Mouse (Mus musculus) frontal cortex, adult (tissue): ENCODE measurements at regions not wholly inside any gene's neighbourhood (a gene's known extent, or its start where the extent isn't known, plus 50 kb on each side); places are given as distances from the start of the nearest gene placed in this dataset.
A peak's percentile ranks its signal among the peaks of the same experiment; 100 is the strongest.

Source experiments
- ATAC-seq: cut with Nextera tagmentation; 2 replicates; pipeline ENCODE4 v1.9.2; 2017; ENCODE audit warnings: mild to moderate bottlenecking, moderate library complexity, mixed read lengths; ENCODE audit not compliant: low TSS enrichment

DNA sequence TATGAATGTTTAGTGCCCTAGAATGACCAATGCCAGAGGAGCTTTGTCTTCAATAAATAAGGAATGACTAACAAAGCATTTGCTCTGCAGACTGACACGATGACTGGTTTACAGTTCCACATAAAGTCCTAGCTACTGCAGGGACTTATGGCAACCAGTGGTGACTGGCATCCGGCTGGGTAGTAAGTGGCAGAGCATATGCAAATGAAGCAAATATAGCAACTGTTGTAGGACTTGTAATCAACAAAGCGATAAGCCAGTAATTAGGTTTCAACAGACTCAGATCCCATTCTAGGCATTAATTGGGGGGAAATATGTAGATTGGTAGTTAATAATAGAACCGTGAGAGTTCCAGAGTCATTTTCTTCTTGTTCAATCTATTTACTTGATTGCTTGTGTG is 379.2 kb upstream of the Sptlc3 start:
- ATAC-seq, result no peak

DNA sequence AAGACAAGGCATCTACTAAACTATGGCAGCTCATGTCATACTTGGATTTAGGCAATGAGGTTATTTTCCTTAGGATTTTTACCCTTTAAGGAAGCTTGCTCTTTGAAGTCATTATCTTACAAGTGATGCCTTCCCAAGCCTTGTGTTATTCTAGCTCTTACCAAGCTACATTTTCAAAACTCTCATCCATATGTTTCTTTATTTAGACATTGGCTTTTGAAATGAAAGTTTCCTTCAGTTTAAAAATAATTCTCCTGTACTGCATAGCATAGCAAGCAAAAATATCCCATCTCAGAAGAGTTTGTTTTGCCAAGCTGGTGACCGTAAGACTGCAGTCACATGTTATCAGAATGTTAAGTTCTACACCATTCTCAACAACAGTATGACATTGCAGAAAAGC is 372.8 kb upstream of the Sptlc3 start:
- ATAC-seq, result peak; percentile 90

GRCm38 (mm10) chr2:139132121-139132520 is 361.6 kb upstream of the Sptlc3 start:
- peak; percentile 93 for ATAC-seq

DNA sequence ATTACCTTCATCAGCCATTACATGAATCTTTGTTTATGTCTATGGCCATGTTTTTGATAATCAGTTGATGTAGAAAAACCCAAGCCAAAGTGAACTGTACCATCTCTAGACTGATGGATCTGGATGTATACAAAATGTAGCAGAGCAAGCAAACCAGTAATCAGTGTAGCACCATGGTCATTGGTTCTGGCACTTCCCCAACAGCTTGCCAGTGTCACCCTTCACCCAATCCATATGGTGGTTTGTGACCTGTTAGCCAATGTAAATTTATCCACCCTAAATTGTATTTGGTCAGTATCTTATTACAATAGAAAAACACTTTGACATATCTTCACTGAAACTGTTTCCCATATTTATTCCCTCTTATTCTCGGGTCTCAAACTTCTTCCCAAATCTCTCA is 346.7 kb upstream of the Sptlc3 start:
- no peak for ATAC-seq

GRCm38 (mm10) chr2:139179641-139180040 is 314.1 kb upstream of the Sptlc3 start:
- no peak for ATAC-seq

GRCm38 (mm10) chr2:139198281-139198680 is 295.4 kb upstream of the Sptlc3 start:
- peak; percentile 95 for ATAC-seq

GRCm38 (mm10) chr2:139207649-139208048 is 286.1 kb upstream of the Sptlc3 start:
- ATAC-seq, result peak; percentile 52

DNA sequence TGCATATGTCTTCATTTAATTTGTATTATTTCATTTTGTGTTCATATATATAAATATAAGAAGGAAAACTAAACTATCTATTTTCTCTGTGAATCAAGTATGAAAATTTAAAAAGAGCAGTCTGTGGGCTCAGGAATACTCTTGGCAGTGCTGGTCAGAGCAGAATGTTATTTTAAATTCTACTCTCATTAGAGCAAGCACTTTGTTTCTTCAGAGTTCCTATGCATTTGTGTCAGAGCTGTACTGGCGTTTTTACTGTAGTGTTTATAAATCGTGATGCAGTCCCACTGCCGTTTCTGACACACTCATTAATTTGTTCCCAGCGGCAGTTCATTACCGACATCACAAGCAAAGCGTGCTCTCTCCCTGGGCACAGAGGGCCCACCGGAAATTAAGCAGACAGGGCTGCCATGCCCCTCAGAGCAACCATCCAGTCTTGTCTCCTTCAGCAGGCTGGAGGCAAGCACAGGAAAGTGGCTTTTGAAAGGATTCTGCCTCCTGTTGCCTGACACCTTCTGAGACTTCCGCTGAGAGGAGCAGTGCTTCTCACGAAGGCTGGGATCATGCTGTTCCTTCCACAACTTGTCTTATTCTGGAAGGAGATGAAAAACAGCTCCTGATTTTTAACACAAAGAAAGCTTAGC is 272.8 kb upstream of the Sptlc3 start:
- ATAC-seq, result peak; percentile 100

DNA sequence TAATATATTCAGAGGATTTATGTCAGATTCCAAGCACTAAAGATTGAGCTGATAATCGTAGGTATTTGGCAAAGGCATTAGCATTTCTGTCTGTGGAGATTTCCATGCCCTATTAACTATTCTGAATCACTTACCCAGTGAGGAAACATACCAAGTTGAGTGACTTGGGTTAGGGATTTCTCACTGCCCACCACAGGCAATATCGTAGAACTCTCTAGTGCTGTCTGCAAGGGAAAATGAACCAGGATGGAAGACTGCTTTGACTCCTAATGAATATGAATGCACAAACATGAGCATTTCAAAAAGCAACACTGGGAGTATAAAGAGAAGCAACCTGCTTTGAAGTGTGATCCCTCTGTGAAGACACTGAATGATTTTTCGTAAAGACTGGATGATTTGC is 263.3 kb upstream of the Sptlc3 start:
- ATAC-seq, result no peak

DNA sequence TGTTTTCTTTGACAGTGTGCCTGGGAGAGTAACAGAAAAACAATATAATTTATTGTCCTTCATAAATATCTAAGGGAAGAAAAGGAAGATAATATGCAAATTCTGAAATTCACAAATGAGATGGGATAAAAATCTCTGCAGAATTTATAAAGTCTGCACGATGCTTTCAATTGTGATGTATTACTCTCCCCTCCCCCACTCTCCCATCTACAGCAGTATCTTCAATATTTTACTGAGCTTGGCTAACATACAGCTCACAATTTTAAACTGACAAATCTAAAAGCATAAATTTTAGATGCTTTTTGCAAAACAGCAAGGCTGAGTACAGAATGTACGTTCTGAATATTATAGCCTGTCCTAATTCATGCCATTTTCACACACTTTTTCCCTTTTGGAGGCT is 243.6 kb upstream of the Sptlc3 start:
- no peak for ATAC-seq

DNA sequence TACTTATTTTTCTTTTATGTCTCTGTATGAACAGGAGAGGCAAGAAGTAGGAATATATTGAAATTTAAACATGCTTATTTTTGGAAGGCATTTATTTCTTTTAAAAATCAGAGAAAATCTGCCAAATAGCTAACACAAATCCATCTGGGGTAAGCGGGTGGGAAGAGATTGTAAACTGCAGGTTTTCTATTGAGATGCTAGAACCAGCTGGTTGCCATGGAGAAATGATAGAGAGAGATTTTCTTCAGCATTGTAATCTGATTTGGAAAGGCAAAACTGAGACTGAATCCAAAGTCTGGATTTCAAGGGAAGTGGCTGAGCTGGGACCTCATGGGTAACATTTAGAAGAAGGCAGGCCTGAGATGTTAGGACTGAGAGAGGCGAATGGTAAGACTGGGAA is 226.6 kb upstream of the Sptlc3 start:
- peak; percentile 55; the same call in 1 of the 2 replicates for ATAC-seq

DNA sequence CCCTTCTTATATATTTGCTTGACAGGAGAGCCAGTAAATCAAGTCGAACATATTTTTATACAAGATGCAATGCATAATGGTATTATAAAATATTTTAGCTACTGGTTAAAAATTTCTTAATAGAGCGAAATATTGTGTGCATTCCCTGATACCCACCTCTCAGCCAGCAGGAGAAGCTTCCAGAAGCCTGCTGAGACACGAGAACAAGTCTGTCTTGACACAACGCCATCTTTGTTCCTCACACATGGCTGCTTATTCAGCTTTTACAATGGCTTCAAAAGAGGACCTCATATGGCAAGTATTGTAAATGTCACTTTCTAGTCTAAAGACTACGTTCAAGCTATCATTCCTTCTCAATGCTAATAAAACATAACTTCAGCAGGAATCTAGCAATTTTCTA is 217.1 kb upstream of the Sptlc3 start:
- no peak for ATAC-seq

GRCm38 (mm10) chr2:139277571-139277970 is 216.1 kb upstream of the Sptlc3 start:
- peak; percentile 98 for ATAC-seq

- ATAC-seq, result no peak
Measured at GRCm38 (mm10) chr2:139281056-139281455, 212.7 kb upstream of the Sptlc3 start.

DNA sequence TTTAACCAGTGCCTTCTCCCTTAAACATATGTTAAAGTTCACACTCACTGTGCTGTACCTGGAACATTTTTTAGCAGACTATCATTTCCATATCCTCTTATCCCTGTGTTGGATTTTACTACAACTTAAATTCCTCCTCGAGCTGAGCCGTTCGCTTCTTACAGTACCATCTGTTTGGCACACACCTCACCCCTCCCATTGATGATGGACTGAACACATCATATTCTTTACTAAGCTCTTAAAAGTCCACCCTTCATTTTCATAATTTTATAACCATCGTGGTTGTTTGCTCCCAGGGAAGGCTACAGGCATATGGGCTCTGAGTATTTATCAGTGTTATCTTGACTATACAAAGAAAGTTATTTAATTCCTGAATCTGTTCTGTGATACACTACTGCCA is 209.4 kb upstream of the Sptlc3 start:
- peak; percentile 77 for ATAC-seq

- no peak for ATAC-seq
Measured at GRCm38 (mm10) chr2:139286446-139286845, 207.3 kb upstream of the Sptlc3 start.

- peak; percentile 97 for ATAC-seq
Measured at GRCm38 (mm10) chr2:139298541-139299152, 195.1 kb upstream of the Sptlc3 start.

DNA sequence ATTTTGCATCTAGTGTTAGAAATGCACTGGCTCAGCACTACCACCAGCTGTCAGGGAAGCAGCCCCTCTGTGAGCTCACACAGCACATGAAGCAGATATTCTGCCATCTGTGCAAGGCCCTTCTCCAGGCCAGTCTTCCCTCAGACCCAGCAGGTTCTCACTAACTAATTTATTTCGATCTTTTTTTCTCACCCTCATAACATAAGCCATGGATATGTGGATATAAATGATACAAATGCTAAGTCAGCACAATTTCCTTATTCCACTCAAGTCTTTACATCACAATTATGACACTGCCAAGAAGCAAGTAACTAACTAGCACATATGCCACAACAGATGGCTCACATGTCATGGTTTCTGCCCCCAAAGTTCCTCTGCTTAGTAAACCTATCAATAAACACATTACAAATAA is 182.3 kb upstream of the Sptlc3 start:
- peak; percentile 41 for ATAC-seq

DNA sequence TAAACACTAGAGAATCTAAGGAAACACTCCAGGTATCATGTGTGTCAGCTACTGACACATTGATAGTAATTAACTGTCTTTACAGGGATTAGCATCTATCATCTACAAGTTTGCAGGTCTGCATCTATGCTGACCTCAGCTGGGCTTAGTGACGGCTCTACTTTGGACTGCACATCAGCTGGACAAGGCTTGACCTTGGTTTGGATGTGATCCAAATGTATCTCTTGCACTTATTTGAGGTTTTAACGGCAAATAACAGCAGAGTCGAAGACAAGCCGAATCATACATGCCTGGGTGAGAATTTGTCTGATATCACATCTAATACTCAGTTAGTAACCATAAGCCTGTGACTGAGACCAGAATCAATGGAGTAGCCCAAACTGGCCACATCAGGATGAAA is 181.7 kb upstream of the Sptlc3 start:
- ATAC-seq, result no peak

DNA sequence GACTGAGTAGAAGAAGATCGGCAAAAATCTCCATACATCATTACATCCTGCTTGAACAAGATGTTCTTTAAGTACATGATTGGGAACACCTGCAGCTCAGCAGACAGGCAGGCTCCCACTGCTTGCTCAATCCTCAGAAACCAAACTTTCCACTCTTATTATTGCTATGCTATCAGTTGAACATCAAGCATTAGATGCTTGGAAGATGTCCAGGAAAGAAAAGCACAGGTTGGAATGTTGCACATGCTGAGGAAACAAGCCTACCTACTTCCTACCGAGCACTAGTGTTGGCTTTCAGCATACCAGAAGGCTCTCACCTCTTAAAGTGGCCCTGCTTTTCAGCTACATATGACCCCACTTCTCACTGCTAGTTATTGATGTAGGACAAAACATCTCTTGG is 171.2 kb upstream of the Sptlc3 start:
- no peak for ATAC-seq

- peak; percentile 74 for ATAC-seq
Measured at GRCm38 (mm10) chr2:139325501-139325900, 168.2 kb upstream of the Sptlc3 start.

DNA sequence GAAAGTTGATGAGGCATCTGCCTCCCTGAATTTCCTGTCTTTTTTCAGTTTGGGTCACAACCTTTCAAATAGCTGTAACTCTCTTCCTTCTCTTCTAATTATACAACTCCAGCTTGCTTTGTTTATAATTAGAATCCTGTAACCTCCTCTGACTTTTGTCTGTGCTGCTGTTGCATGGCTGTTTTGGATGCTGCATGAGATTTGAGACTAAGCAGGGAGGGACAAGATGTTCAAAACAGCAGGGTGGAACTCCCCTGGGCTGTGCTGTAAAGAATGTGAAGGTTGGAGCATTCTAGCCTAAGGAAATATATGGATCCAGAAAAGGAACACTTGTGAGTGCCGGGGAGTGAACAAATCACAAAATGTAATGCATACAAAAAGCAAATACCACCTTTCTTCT is 159.0 kb upstream of the Sptlc3 start:
- peak; percentile 77 for ATAC-seq

DNA sequence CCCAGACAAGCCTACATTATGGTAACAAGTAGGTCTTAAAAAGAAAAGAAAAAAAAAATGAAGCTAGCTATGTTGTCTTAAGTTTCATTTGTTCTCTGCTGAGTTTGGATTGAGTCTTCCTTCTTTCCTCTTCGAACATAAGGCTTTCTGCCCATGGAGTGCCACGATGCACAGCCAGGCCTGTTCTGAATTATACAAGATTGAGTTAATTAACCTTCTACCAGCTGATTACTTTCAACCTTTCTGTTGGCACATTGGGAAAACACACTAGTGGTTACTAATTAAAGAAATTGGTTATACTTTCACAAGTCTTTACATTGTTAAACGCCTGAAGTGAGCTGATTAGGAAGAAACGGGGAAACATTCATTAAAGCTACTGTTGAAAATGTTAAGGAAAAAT is 155.5 kb upstream of the Sptlc3 start:
- ATAC-seq, result no peak
